In the genomic region with DNA sequence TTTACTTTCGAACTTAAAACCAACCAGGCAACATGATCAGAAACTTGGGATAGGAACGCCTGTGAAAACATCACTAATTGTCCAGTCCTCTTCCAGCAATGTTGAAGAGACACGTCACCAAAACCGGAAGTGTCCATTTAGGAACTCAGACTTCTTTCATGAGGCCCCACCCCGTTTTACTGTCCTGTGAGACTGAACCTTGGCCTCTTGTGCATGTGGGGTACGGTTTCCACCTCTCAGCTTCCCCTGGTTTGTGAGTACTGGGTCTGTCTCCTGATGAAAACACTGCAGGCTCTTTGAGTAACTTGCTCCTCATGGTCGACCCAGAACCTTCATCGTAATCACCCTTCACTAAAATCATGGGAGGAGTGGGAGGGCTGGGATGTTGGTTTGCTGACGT, we compare ENCODE assay signal across 19 mouse cellular contexts.
"Had no signal": no experiment of that assay in that cellular context is flagged by ENCODE, and none has a peak within 500 bp of the region (broad histone marks: within the 10 kb centered on the region; RNA-seq: fewer than 3 reads in every experiment).

No protein-coding gene starts in this region.

- H3K9ac ChIP-seq: liver, embryonic 13.5 days; liver, embryonic 15.5 days; liver, postnatal 0 days; lung, embryonic 15.5 days; midbrain, embryonic 13.5 days; midbrain, embryonic 15.5 days; neural tube, embryonic 12.5 days had no signal

- H3K27me3 ChIP-seq: liver, embryonic 13.5 days; liver, embryonic 15.5 days; lung, embryonic 15.5 days; megakaryocyte, embryonic 14.5 days; midbrain, embryonic 13.5 days; midbrain, embryonic 15.5 days; neural tube, embryonic 12.5 days had no signal

- H3K36me3 ChIP-seq: midbrain, embryonic 15.5 days had no signal

- H3K27ac ChIP-seq: liver, embryonic 13.5 days; liver, embryonic 15.5 days; lung, embryonic 15.5 days; macrophage; midbrain, embryonic 13.5 days; midbrain, embryonic 15.5 days; neural tube, embryonic 12.5 days had no signal

- H3K9me3 ChIP-seq: liver, embryonic 13.5 days; liver, embryonic 15.5 days; lung, embryonic 15.5 days; megakaryocyte, embryonic 14.5 days; midbrain, embryonic 13.5 days; midbrain, embryonic 15.5 days; neural tube, embryonic 12.5 days had no signal

- ATAC-seq: liver, postnatal 0 days; lung, postnatal 0 days; midbrain, embryonic 13.5 days; midbrain, embryonic 15.5 days had no signal

- DNase-seq: liver, embryonic 13.5 days; liver, postnatal 0 days; lung, adult 2 months; lung, postnatal 14 days; lung, postnatal 36 days; right cerebral cortex, postnatal 14 days; spleen, adult 18-20 months; thymus, adult 18-20 months; thymus, postnatal 14 days; thymus, postnatal 4 days had no signal

- H3K4me2 ChIP-seq: liver, embryonic 13.5 days; liver, embryonic 15.5 days; lung, embryonic 15.5 days; midbrain, embryonic 11.5 days; midbrain, embryonic 13.5 days; midbrain, embryonic 15.5 days; neural tube, embryonic 12.5 days had no signal

- H3K4me3 ChIP-seq: liver, embryonic 13.5 days; liver, embryonic 15.5 days; lung, embryonic 15.5 days; megakaryocyte, embryonic 14.5 days; midbrain, embryonic 13.5 days; midbrain, embryonic 15.5 days; neural tube, embryonic 12.5 days had no signal

- H3K4me1 ChIP-seq: liver, embryonic 15.5 days; lung, embryonic 15.5 days; megakaryocyte, embryonic 14.5 days; midbrain, embryonic 13.5 days; midbrain, embryonic 15.5 days; neural tube, embryonic 12.5 days had no signal
